Mouse (Mus musculus) spleen, adult 2 months (tissue): Measurements from ENCODE around the gene Olfr616.

Experiments
- CTCF ChIP-seq: fragments of 200-500 bp; IDR thresholded peaks from 2 replicates; pipeline ENCODE4 v1.5.1; 2011; ENCODE audit warnings: mild to moderate bottlenecking, inconsistent platforms; ENCODE audit not compliant: insufficient read depth, insufficient read length, insufficient replicate concordance; ENCODE audit errors: extremely low read depth
- POLR2A ChIP-seq: fragments of 200-500 bp; IDR thresholded peaks from 2 replicates; pipeline ENCODE4 v1.6.1; 2011; ENCODE audit warnings: low read depth, low read length, inconsistent platforms

DNA sequence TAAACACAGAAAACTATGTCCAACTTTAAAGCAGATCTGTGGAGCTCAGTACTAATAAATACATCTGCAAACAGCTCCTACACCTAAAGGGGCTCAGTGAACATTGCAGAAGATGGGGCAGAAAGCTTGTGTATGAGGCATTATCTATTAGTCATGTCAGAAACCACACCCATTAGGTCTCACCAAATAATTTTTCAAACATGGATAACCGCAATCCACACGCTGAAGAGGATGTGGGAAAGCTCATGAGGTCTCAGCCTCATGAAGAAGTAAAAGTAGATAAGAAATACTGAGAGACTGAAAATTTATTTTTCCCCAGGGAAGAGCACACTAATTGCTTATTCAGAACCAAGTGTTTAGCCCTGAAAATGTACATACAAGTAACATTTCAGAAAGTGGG, 38.5 kb upstream of the Olfr616 start:
- TF ChIP-seq CTCF: no peak
- TF ChIP-seq POLR2A: no peak
